Mouse (Mus musculus) forebrain, postnatal 0 days (tissue): ENCODE measurements at regions not wholly inside any gene's neighbourhood (a gene's known extent, or its start where the extent isn't known, plus 50 kb on each side); places are given as distances from the start of the nearest gene placed in this dataset.
"Not testable (repeated sequence)": the region's sequence is repeated elsewhere in the genome, so short reads cannot be mapped to it uniquely, and the experiment has no call there.

ENCODE experiments used
- ATAC-seq: fragments of 200-750 bp; cut with Nextera tagmentation; 2 replicates; pipeline ENCODE4 v1.8.0; 2017; ENCODE audit warnings: mild to moderate bottlenecking, moderate library complexity
- DNase-seq: peaks from one replicate; pipeline ENCODE4 v3.0.0-alpha.2; 2015
- H3K27ac ChIP-seq: fragments of 300-500 bp; sonication (generic); 2 replicates; pipeline ENCODE4 v1.5.1; 2014; ENCODE audit warnings: low read depth, mild to moderate bottlenecking, antibody characterized with exemption, low read length, moderate library complexity, mixed read lengths
- H3K27me3 ChIP-seq: fragments of 300-500 bp; sonication (generic); 2 replicates; pipeline ENCODE4 v1.6.1; 2014; ENCODE audit warnings: mild to moderate bottlenecking, low read length, mixed read lengths; ENCODE audit not compliant: insufficient read depth
- H3K36me3 ChIP-seq: fragments of 300-500 bp; sonication (generic); 2 replicates; pipeline ENCODE4 v1.6.1; 2014; ENCODE audit warnings: mild to moderate bottlenecking, moderate library complexity; ENCODE audit not compliant: insufficient read depth
- H3K4me1 ChIP-seq: fragments of 300-500 bp; sonication (generic); 2 replicates; pipeline ENCODE4 v1.6.1; 2014; ENCODE audit warnings: antibody characterized with exemption; ENCODE audit not compliant: insufficient read depth
- H3K4me2 ChIP-seq: fragments of 300-500 bp; sonication (generic); 2 replicates; pipeline ENCODE4 v1.6.1; 2014; ENCODE audit warnings: low read depth, mild to moderate bottlenecking, moderate library complexity
- H3K4me3 ChIP-seq: fragments of 300-500 bp; sonication (generic); 2 replicates; pipeline ENCODE4 v1.5.1; 2014; ENCODE audit warnings: low read depth, low read length, mixed read lengths
- H3K9ac ChIP-seq: fragments of 300-500 bp; sonication (generic); 2 replicates; pipeline ENCODE4 v1.6.1; 2014; ENCODE audit warnings: mild to moderate bottlenecking
- H3K9me3 ChIP-seq: fragments of 300-500 bp; sonication (generic); 2 replicates; pipeline ENCODE4 v1.6.1; 2016; ENCODE audit warnings: low read length
- CTCF ChIP-seq: sonication (generic); IDR thresholded peaks from 2 replicates; pipeline ENCODE4 v1.5.1; 2016; ENCODE audit warnings: antibody characterized with exemption, control low read depth, low read depth
- WGBS: fragments of 180-500 bp; shearing (Covaris S2); extraction: QIAGEN DNeasy Blood & Tissue Kit; methylation state at CpG from one replicate; pipeline ENCODE4 v1.1.7; 2014; 5-methylcytosine and 5-hydroxymethylcytosine counted together

GRCm38 (mm10) chr1:140903747-140904146 lies 657.8 kb downstream of the Kcnt2 start:
- WGBS: 97% methylated on average over 1 of the region's 1 CpGs
- H3K9me3 ChIP-seq, H3K4me3 ChIP-seq, ATAC-seq, H3K27ac ChIP-seq, H3K4me1 ChIP-seq, H3K27me3 ChIP-seq, H3K36me3 ChIP-seq, DNase-seq, H3K9ac ChIP-seq, H3K4me2 ChIP-seq: not testable (repeated sequence)

GRCm38 (mm10) chr1:140913566-140913965 lies 667.6 kb downstream of the Kcnt2 start:
- TF ChIP-seq CTCF: no peak
- Histone ChIP-seq H3K4me2 (no peak overlapping the region), H3K9ac (no peak overlapping the region), H3K9me3 (no peaks in the 10 kb centered on the region), H3K4me3 (no peak overlapping the region), H3K4me1 (no peaks in the 10 kb centered on the region), H3K27ac (no peak overlapping the region), H3K27me3 (no peaks in the 10 kb centered on the region), H3K36me3 (no peaks in the 10 kb centered on the region)
- 87% methylated on average over 2 of the region's 2 CpGs for WGBS
- DNase-seq: no peak
- no peak for ATAC-seq

- Histone ChIP-seq H3K9me3 (no peaks in the 10 kb centered on the region), H3K27ac (no peak overlapping the region), H3K27me3 (no peaks in the 10 kb centered on the region), H3K4me1 (no peaks in the 10 kb centered on the region), H3K4me3 (no peak overlapping the region), H3K9ac (no peak overlapping the region), H3K4me2 (no peak overlapping the region), H3K36me3 (no peaks in the 10 kb centered on the region)
- TF ChIP-seq CTCF: 0 out of 2 replicates have a peak, but pooled peaks have one; percentile 7
- 40% methylated on average over 4 of the region's 4 CpGs for WGBS
- ATAC-seq (no peak), DNase-seq (peak; percentile 24)
Observed at GRCm38 (mm10) chr1:140940348-140940747, 694.4 kb downstream of the Kcnt2 start.

- Histone ChIP-seq H3K36me3 (no peaks in the 10 kb centered on the region), H3K4me3 (no peak overlapping the region), H3K4me2 (no peak overlapping the region), H3K4me1 (no peaks in the 10 kb centered on the region), H3K9ac (no peak overlapping the region), H3K27me3 (no peaks in the 10 kb centered on the region), H3K27ac (no peak overlapping the region), H3K9me3 (no peaks in the 10 kb centered on the region)
- no peak for TF ChIP-seq CTCF
- DNase-seq (no peak), ATAC-seq (no peak)
Observed at GRCm38 (mm10) chr1:140958856-140959255, 712.9 kb downstream of the Kcnt2 start.

GRCm38 (mm10) chr1:141001821-141002220 lies 755.9 kb downstream of the Kcnt2 start:
- Histone ChIP-seq H3K4me1 (no peaks in the 10 kb centered on the region), H3K27me3 (no peaks in the 10 kb centered on the region), H3K27ac (no peak overlapping the region), H3K9me3 (no peaks in the 10 kb centered on the region), H3K9ac (no peak overlapping the region), H3K4me2 (no peak overlapping the region), H3K36me3 (no peaks in the 10 kb centered on the region), H3K4me3 (no peak overlapping the region)
- DNase-seq: no peak
- no peak for TF ChIP-seq CTCF
- ATAC-seq: no peak
- WGBS: 73% methylated on average over 3 of the region's 3 CpGs
